Mouse (Mus musculus): ENCODE results near the gene Espnl.

The Espnl gene

DNA sequence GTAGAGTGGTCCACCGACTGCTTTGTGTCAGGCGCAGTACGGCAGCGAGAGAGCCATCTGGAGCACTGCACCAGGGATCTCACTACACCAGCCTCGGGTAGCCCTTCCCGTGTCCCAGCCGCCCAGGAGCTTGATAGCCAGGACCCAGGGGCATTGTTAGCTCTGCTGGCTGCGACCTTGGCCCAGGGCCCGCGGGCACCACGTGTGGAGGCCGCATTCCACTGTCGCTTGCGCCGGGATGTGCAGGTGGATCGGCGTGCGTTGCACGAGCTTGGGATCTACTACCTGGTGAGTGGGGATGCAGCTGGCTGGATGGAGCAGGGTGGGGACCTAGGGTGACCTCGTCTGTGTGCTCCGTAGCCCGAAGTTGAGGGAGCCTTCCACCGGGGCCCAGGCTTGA lies 48.2 kb downstream of the Espnl start:
- DNase-seq (ENCODE audit: extremely low read depth, insufficient read length, low spot score), result no peak

DNA sequence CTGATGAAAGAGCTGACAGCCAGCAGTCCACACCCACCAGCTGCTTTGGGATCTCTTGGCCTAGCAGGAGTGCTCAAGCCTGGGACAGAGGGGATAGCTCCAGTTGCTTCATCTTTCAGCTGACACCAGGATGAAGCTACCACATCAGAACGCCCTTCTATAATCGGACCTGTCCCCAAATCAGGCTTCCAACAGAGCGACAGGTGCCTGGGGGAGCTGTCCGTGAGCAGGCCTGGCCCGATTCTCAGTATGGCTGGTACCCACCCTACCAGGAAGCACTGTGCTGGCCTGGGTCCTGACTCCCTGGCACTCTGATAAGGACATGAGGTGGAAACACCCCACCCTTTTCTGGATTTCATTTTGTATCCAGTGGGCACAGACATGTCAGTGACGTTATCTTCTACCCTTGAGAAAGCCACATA lies 51.5 kb downstream of the Espnl start:
- DNase-seq (ENCODE audit: extremely low read depth, insufficient read length, low spot score), result no peak

DNA sequence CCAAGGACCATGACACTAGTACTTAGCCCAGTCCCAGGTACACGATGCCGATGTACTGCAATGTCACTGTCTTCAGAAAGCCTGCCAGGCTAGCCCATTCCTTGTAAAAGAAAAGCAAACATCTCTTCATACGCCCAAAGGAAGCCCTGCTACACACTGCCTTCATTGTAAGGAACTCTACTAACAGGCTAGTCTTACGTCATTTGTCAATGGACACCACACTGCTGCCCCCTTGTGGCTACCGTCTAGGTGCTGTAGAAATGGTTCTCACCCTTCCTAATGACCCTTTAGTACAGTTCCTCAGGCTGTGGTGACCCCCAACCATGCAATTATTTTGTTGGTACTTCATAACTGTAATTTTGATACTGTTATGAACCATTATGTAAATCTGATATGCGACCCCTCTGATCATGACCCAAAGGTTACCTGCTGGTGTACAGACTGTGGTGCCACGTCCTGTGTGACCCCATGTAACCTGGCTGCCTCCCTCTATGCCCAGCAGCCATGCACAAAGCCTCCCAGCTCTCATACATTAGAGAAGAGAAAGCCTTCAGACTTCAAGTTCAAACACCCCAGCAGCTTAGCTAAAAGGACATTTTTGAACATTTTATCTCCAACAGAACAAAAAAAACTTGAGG lies 58.7 kb downstream of the Espnl start:
- no peak for DNase-seq (ENCODE audit: extremely low read depth, insufficient read length, low spot score)

DNA sequence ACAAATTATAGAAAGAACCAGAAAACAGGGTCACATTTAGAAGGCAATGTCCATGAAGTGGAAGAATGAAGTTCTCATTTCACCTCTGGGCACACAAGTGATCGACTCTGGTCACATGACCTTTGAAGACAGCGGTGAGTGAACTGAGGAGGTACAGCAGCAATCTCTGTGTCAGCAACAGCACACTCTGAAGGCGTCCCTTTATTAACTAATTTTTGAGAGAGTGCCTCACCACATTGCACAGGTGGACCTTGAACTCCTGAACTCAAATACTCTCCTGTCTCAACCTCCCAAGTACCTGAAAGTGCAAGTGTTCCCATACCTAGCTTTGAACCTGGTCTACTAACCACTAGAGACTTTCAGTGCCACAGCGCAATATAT lies 59.2 kb downstream of the Espnl start:
- DNase-seq (ENCODE audit: extremely low read depth, insufficient read length, low spot score), result no peak

DNA sequence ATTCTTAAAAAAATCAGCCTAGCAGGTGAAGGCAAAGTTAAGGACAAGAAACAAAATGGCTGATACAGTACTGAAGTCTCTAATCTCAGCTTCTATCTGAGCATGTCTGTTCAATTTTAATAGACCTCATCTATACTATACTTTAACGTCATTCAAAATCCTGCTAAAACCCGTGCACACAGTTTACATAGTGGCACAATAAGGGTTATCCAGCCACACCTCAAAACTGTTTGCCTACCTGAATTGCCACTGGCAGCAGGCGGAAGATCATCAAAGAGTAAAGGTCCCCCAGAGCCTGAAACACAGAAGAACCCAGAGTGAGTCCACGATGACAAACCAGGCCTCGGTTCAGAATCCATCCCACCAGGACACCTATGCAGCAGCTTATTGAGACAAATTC lies 68.5 kb downstream of the Espnl start:
- DNase-seq (ENCODE audit: extremely low read depth, insufficient read length, low spot score), result no peak

DNA sequence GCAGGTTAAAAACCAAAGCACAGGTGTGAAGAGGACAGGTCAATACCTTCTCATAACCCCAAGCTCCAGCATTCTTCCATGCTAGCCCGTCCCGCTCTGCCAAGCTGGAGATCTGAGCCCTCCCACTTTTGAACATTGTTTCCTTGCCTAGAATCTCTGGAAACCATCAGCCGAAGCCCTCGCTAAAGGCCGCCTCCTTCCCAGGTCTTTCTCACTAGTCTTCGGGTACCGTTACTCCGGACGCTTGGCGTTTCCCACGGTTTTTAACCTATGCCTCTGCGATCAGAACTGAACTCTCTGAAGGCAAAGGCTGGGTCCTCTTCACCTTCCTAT lies 76.0 kb downstream of the Espnl start:
- DNase-seq (ENCODE audit: extremely low read depth, insufficient read length, low spot score), result no peak
